Mouse (Mus musculus) limb, embryonic 12.5 days (tissue): ENCODE measurements at regions not wholly inside any gene's neighbourhood (a gene's known extent, or its start where the extent isn't known, plus 50 kb on each side); places are given as distances from the start of the nearest gene placed in this dataset.

Experiments used
- ATAC-seq: fragments of 200-750 bp; cut with Nextera tagmentation; 2 replicates; pipeline ENCODE4 v1.8.0; 2017; ENCODE audit warnings: low read depth, moderate TSS enrichment; ENCODE audit not compliant: insufficient number of reproducible peaks, insufficient read depth, low FRiP score, low TSS enrichment
- H3K27ac ChIP-seq: fragments of 300-500 bp; sonication (generic); 2 replicates; pipeline ENCODE4 v1.5.1; 2016; ENCODE audit warnings: mild to moderate bottlenecking, moderate library complexity
- H3K27me3 ChIP-seq: fragments of 300-500 bp; sonication (generic); 2 replicates; pipeline ENCODE4 v1.6.1; 2016; ENCODE audit warnings: mild to moderate bottlenecking, moderate library complexity
- H3K36me3 ChIP-seq: fragments of 300-500 bp; sonication (generic); 2 replicates; pipeline ENCODE4 v1.6.1; 2016; ENCODE audit warnings: mild to moderate bottlenecking, moderate library complexity
- H3K4me1 ChIP-seq: fragments of 300-500 bp; sonication (generic); replicated peaks from 2 replicates; pipeline ENCODE4 v1.6.1; 2016
- H3K4me2 ChIP-seq: fragments of 300-500 bp; sonication (generic); 2 replicates; pipeline ENCODE4 v1.6.1; 2016; ENCODE audit warnings: mild to moderate bottlenecking, moderate library complexity
- H3K4me3 ChIP-seq: fragments of 300-500 bp; sonication (generic); replicated peaks from 2 replicates; pipeline ENCODE4 v1.5.1; 2016; ENCODE audit warnings: mild to moderate bottlenecking
- H3K9ac ChIP-seq: fragments of 300-500 bp; sonication (generic); replicated peaks from 2 replicates; pipeline ENCODE4 v1.6.1; 2016; ENCODE audit warnings: mild to moderate bottlenecking, moderate library complexity
- H3K9me3 ChIP-seq: fragments of 300-500 bp; sonication (generic); 2 replicates; pipeline ENCODE4 v1.6.1; 2016; ENCODE audit warnings: mild to moderate bottlenecking, moderate library complexity
- WGBS: fragments of 180-500 bp; shearing (Covaris S2); methylation state at CpG from one replicate; pipeline ENCODE4 v1.1.7; 2016; 5-methylcytosine and 5-hydroxymethylcytosine counted together

GRCm38 (mm10) chr9:118387631-118388030, 90.4 kb upstream of the Eomes start:
- no peak overlapping the region for H3K4me3 ChIP-seq
- H3K4me2 ChIP-seq = no peak overlapping the region
- WGBS = 21% methylated on average over 8 of the region's 8 CpGs
- H3K4me1 ChIP-seq = 0 out of 2 replicates have a peak, but pooled peaks cover 5% of the 10 kb centered on the region
- H3K27ac ChIP-seq = no peak overlapping the region
- no peak overlapping the region for H3K9ac ChIP-seq
- H3K27me3 ChIP-seq = peaks cover 48% of the 10 kb centered on the region
- ATAC-seq = no peak
- no peaks in the 10 kb centered on the region for H3K36me3 ChIP-seq
- no peaks in the 10 kb centered on the region for H3K9me3 ChIP-seq

GRCm38 (mm10) chr9:118389481-118390334, 88.3 kb upstream of the Eomes start:
- Histone ChIP-seq H3K27ac (no peak overlapping the region), H3K36me3 (no peaks in the 10 kb centered on the region), H3K27me3 (peaks cover 48% of the 10 kb centered on the region), H3K4me2 (peak overlapping the region; percentile 47), H3K4me3 (peak overlapping the region; percentile 34), H3K4me1 (0 out of 2 replicates have a peak, but pooled peaks cover 5% of the 10 kb centered on the region), H3K9ac (no peak overlapping the region), H3K9me3 (no peaks in the 10 kb centered on the region)
- ATAC-seq = no peak
- 5% methylated on average over 27 of the region's 27 CpGs for WGBS

- Histone ChIP-seq H3K27ac (no peak overlapping the region), H3K4me1 (0 out of 2 replicates have a peak, but pooled peaks cover 5% of the 10 kb centered on the region), H3K4me3 (no peak overlapping the region), H3K27me3 (peaks cover 46% of the 10 kb centered on the region), H3K9me3 (no peaks in the 10 kb centered on the region), H3K9ac (no peak overlapping the region), H3K4me2 (no peak overlapping the region), H3K36me3 (no peaks in the 10 kb centered on the region)
- no peak for ATAC-seq
- 45% methylated on average over 3 of the region's 3 CpGs for WGBS
Observed at GRCm38 (mm10) chr9:118390679-118391078, 87.3 kb upstream of the Eomes start.

- whole genome bisulfite sequencing = 53% methylated on average over 7 of the region's 7 CpGs
- no peak overlapping the region for H3K9ac ChIP-seq
- ATAC-seq = no peak
- H3K4me1 ChIP-seq = peaks cover 7% of the 10 kb centered on the region; the same call in 1 of the 2 replicates
- no peaks in the 10 kb centered on the region for H3K36me3 ChIP-seq
- H3K27me3 ChIP-seq = peaks cover 43% of the 10 kb centered on the region
- H3K9me3 ChIP-seq = no peaks in the 10 kb centered on the region
- H3K27ac ChIP-seq = no peak overlapping the region
- H3K4me2 ChIP-seq = no peak overlapping the region
- no peak overlapping the region for H3K4me3 ChIP-seq
Observed at GRCm38 (mm10) chr9:118391715-118392114, 86.3 kb upstream of the Eomes start.

GRCm38 (mm10) chr9:118392796-118393195, 85.2 kb upstream of the Eomes start:
- Histone ChIP-seq H3K4me3 (no peak overlapping the region), H3K36me3 (no peaks in the 10 kb centered on the region), H3K9ac (no peak overlapping the region), H3K4me1 (peaks cover 11% of the 10 kb centered on the region; the same call in 1 of the 2 replicates), H3K4me2 (no peak overlapping the region), H3K9me3 (no peaks in the 10 kb centered on the region), H3K27me3 (peaks cover 33% of the 10 kb centered on the region), H3K27ac (no peak overlapping the region)
- WGBS = 94% methylated on average over 1 of the region's 1 CpGs
- ATAC-seq = no peak

GRCm38 (mm10) chr9:118393567-118393966, 84.4 kb upstream of the Eomes start:
- no peak for ATAC-seq
- 39% methylated on average over 4 of the region's 4 CpGs for WGBS
- Histone ChIP-seq H3K9ac (no peak overlapping the region), H3K36me3 (no peaks in the 10 kb centered on the region), H3K27me3 (peaks cover 25% of the 10 kb centered on the region), H3K4me2 (no peak overlapping the region), H3K4me1 (peaks cover 11% of the 10 kb centered on the region; the same call in 1 of the 2 replicates), H3K27ac (no peak overlapping the region), H3K4me3 (no peak overlapping the region), H3K9me3 (no peaks in the 10 kb centered on the region)

GRCm38 (mm10) chr9:118396425-118397053, 81.5 kb upstream of the Eomes start:
- H3K27ac ChIP-seq = peak overlapping the region; percentile 64
- H3K4me2 ChIP-seq = no peak overlapping the region
- ATAC-seq = no peak
- peaks cover 6% of the 10 kb centered on the region; the same call in 1 of the 2 replicates for H3K4me1 ChIP-seq
- H3K9ac ChIP-seq = no peak overlapping the region
- no peak overlapping the region for H3K4me3 ChIP-seq
- no peaks in the 10 kb centered on the region for H3K36me3 ChIP-seq
- 0 out of 2 replicates have a peak, but pooled peaks cover 2% of the 10 kb centered on the region for H3K27me3 ChIP-seq
- WGBS = 61% methylated on average over 2 of the region's 2 CpGs
- no peaks in the 10 kb centered on the region for H3K9me3 ChIP-seq

- Histone ChIP-seq H3K9ac (no peak overlapping the region), H3K27ac (no peak overlapping the region), H3K4me2 (no peak overlapping the region), H3K4me3 (no peak overlapping the region), H3K9me3 (no peaks in the 10 kb centered on the region), H3K27me3 (no peaks in the 10 kb centered on the region), H3K36me3 (no peaks in the 10 kb centered on the region), H3K4me1 (peaks cover 6% of the 10 kb centered on the region; the same call in 1 of the 2 replicates)
- 71% methylated on average over 3 of the region's 3 CpGs for WGBS
- no peak for ATAC-seq
Observed at GRCm38 (mm10) chr9:118400520-118400919, 77.5 kb upstream of the Eomes start.

- no peak overlapping the region for H3K9ac ChIP-seq
- H3K4me3 ChIP-seq = no peak overlapping the region
- H3K27ac ChIP-seq = no peak overlapping the region
- no peaks in the 10 kb centered on the region for H3K36me3 ChIP-seq
- peaks cover 6% of the 10 kb centered on the region; the same call in 1 of the 2 replicates for H3K4me1 ChIP-seq
- no peaks in the 10 kb centered on the region for H3K9me3 ChIP-seq
- H3K4me2 ChIP-seq = no peak overlapping the region
- no peak for ATAC-seq
- H3K27me3 ChIP-seq = no peaks in the 10 kb centered on the region
Observed at GRCm38 (mm10) chr9:118401170-118401569, 76.8 kb upstream of the Eomes start.

- Histone ChIP-seq H3K36me3 (no peaks in the 10 kb centered on the region), H3K4me1 (no peaks in the 10 kb centered on the region), H3K27ac (no peak overlapping the region), H3K9me3 (0 out of 2 replicates have a peak, but pooled peaks cover 3% of the 10 kb centered on the region), H3K4me3 (no peak overlapping the region), H3K4me2 (no peak overlapping the region), H3K27me3 (no peaks in the 10 kb centered on the region), H3K9ac (no peak overlapping the region)
- no peak for ATAC-seq
- WGBS = 57% methylated on average over 6 of the region's 6 CpGs
Observed at GRCm38 (mm10) chr9:118404867-118405266, 73.1 kb upstream of the Eomes start.

GRCm38 (mm10) chr9:118405926-118406518, 72.0 kb upstream of the Eomes start:
- no peaks in the 10 kb centered on the region for H3K4me1 ChIP-seq
- H3K27ac ChIP-seq = no peak overlapping the region
- no peaks in the 10 kb centered on the region for H3K36me3 ChIP-seq
- no peak overlapping the region for H3K9ac ChIP-seq
- no peaks in the 10 kb centered on the region for H3K27me3 ChIP-seq
- no peak overlapping the region for H3K4me3 ChIP-seq
- H3K4me2 ChIP-seq = no peak overlapping the region
- 73% methylated on average over 9 of the region's 9 CpGs for WGBS
- H3K9me3 ChIP-seq = 0 out of 2 replicates have a peak, but pooled peaks cover 3% of the 10 kb centered on the region
- no peak for ATAC-seq
